Mouse (Mus musculus) bone marrow, adult 2 months (tissue): Measurements from ENCODE around the gene Large1.

ENCODE experiments used
- CTCF ChIP-seq: fragments of 200-500 bp; IDR thresholded peaks from 2 replicates; pipeline ENCODE4 v1.5.1; 2011; ENCODE audit warnings: low read length, control low read depth; ENCODE audit not compliant: control insufficient read depth, insufficient read depth
- POLR2A ChIP-seq: fragments of 200-500 bp; IDR thresholded peaks from 2 replicates; pipeline ENCODE4 v1.6.1; 2011; ENCODE audit warnings: low read depth, mild to moderate bottlenecking, control low read depth, low read length, borderline replicate concordance; ENCODE audit not compliant: control insufficient read depth

DNA sequence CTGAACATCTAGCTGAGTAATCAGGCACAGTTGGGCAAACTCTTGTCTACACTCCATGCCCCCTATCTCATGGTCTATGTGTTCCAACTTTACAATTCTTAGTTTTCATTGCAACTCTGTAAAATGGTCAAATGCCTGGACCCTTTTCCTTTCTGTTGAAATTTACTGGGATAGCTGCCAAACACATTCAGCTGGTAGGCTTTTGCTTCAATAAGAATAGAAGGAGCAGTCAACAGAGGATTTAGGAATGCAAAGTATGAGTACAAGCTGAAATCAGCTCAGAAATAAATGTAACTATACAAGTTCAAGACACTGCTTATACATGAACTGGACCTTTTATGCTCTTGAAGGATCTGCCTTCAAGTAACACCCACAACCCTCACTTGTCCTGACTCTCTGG is 146.5 kb downstream of the Large1 start:
- TF ChIP-seq CTCF (no peak), POLR2A (no peak)
